Mouse (Mus musculus) heart, embryonic 16.5 days (tissue): ENCODE measurements around the gene Angptl6. TPM values are rescaled to one million over a fixed set of nuclear protein-coding genes. Genes with fewer than 3 reads are reported as not detected.
"Not testable (repeated sequence)": the region's sequence is repeated elsewhere in the genome, so short reads cannot be mapped to it uniquely, and the experiment has no call there.

Experiments used
- ATAC-seq: fragments of 200-750 bp; cut with Nextera tagmentation; replicated peaks from 2 replicates; pipeline ENCODE4 v1.8.0; 2017; ENCODE audit warnings: moderate number of reproducible peaks; ENCODE audit not compliant: insufficient read depth, low FRiP score; ENCODE audit errors: extremely low read depth
- H3K27ac ChIP-seq: fragments of 300-500 bp; sonication (generic); 2 replicates; pipeline ENCODE4 v1.5.1; 2014; ENCODE audit warnings: mild to moderate bottlenecking, low read length, control low read depth, moderate library complexity
- H3K27me3 ChIP-seq: fragments of 300-500 bp; sonication (generic); 2 replicates; pipeline ENCODE4 v1.6.1; 2014; ENCODE audit warnings: low read length, mixed read lengths; ENCODE audit not compliant: control insufficient read depth, insufficient read depth
- H3K36me3 ChIP-seq: fragments of 300-500 bp; sonication (generic); 2 replicates; pipeline ENCODE4 v1.6.1; 2014; ENCODE audit not compliant: control insufficient read depth, insufficient read depth
- H3K4me1 ChIP-seq: fragments of 300-500 bp; sonication (generic); 2 replicates; pipeline ENCODE4 v1.6.1; 2014; ENCODE audit warnings: low read length, mixed read lengths; ENCODE audit not compliant: control insufficient read depth, insufficient read depth
- H3K4me2 ChIP-seq: fragments of 300-500 bp; sonication (generic); 2 replicates; pipeline ENCODE4 v1.6.1; 2014; ENCODE audit warnings: low read depth, mild to moderate bottlenecking, control low read depth, low read length
- H3K4me3 ChIP-seq: fragments of 300-500 bp; sonication (generic); 2 replicates; pipeline ENCODE4 v1.5.1; 2014; ENCODE audit warnings: mild to moderate bottlenecking, control low read depth, low read length
- H3K9ac ChIP-seq: fragments of 300-500 bp; sonication (generic); 2 replicates; pipeline ENCODE4 v1.6.1; 2014; ENCODE audit warnings: low read length, control low read depth
- H3K9me3 ChIP-seq: fragments of 300-500 bp; sonication (generic); replicated peaks from 2 replicates; pipeline ENCODE4 v1.6.1; 2016; ENCODE audit warnings: low read length; ENCODE audit not compliant: control insufficient read depth
- WGBS: fragments of 180-500 bp; shearing (Covaris S2); extraction: QIAGEN DNeasy Blood & Tissue Kit; methylation state at CpG from one replicate; pipeline ENCODE4 v1.1.7; 2014; 5-methylcytosine and 5-hydroxymethylcytosine counted together
- polyA plus RNA-seq: library from polyadenylated mRNA; unstranded; fragments of >200 nt; fragmentation: Nextera tagmentation; extraction: Ambion mirVana; gene quantifications from 2 replicates; pipeline ENCODE4 v1.2.1, GENCODE M21; 2015

The Angptl6 gene
- polyA plus RNA-seq, 1 experiment from 2014 or later: 3.8 TPM

- H3K27me3 ChIP-seq: peaks cover 4% of the 10 kb centered on the region; the same call in 1 of the 2 replicates
- H3K4me2 ChIP-seq: no peak overlapping the region
- no peak overlapping the region for H3K27ac ChIP-seq
- no peaks in the 10 kb centered on the region for H3K4me1 ChIP-seq
- no peaks in the 10 kb centered on the region for H3K9me3 ChIP-seq
- no peaks in the 10 kb centered on the region for H3K36me3 ChIP-seq
- ATAC-seq: no peak
- no peak overlapping the region for H3K4me3 ChIP-seq
- WGBS: 11% methylated on average over 4 of the region's 4 CpGs
- H3K9ac ChIP-seq: no peak overlapping the region
These were observed 17.7 kb downstream of the Angptl6 start for GRCm38 (mm10) chr9:20861821-20862220.

DNA sequence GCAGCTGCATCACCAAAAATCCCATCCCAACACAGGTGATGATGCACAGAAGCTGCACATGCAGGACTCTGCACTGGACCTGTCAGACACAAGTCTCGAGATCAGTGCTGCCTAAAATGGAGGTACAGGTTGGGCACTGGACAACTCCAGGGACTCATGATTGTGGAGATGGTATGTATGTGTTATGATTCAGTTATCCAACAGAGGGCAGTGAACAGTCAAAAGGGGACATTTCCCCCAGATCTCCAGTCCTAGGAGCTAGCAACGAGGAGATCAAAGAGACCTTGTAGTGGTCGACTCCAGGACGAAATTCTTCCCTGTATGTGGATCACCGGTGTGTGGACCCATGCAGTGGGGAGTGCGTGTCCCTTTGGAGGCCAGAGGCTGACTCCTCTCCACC is 19.6 kb downstream of the Angptl6 start:
- no peak for ATAC-seq
- H3K4me2 ChIP-seq: no peak overlapping the region
- H3K4me1 ChIP-seq: no peaks in the 10 kb centered on the region
- peaks cover 4% of the 10 kb centered on the region; the same call in 1 of the 2 replicates for H3K27me3 ChIP-seq
- WGBS: 35% methylated on average over 6 of the region's 6 CpGs
- no peaks in the 10 kb centered on the region for H3K9me3 ChIP-seq
- no peak overlapping the region for H3K4me3 ChIP-seq
- no peak overlapping the region for H3K27ac ChIP-seq
- no peak overlapping the region for H3K9ac ChIP-seq
- H3K36me3 ChIP-seq: no peaks in the 10 kb centered on the region

DNA sequence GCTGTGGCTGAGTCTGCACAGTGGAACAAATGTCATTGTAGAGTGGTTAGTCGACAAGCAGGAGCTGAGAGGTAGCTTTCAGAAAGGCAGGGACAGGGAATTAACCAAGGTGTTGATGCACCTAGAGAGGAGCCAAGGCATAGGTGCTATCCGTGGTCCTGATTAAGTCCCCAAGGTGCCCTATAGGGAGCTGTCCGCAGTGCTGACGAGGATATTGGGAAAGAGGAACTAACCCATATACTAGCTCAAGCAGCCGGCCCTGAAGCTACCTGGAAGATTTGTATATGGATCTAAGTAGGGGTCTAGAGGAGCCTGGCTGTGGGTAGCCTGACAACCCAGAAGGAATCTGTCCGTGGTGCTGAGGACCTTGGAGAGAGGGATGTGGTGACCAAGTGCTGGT is 22.4 kb downstream of the Angptl6 start:
- ATAC-seq: no peak
- no peaks in the 10 kb centered on the region for H3K9me3 ChIP-seq
- peaks cover 4% of the 10 kb centered on the region; the same call in 1 of the 2 replicates for H3K27me3 ChIP-seq
- WGBS: 8% methylated on average over 6 of the region's 6 CpGs
- H3K36me3 ChIP-seq: no peaks in the 10 kb centered on the region
- H3K4me2 ChIP-seq: no peak overlapping the region
- no peaks in the 10 kb centered on the region for H3K4me1 ChIP-seq
- H3K27ac ChIP-seq: no peak overlapping the region
- H3K4me3 ChIP-seq: no peak overlapping the region
- no peak overlapping the region for H3K9ac ChIP-seq

GRCm38 (mm10) chr9:20850179-20850578 is 29.3 kb downstream of the Angptl6 start:
- Histone ChIP-seq H3K4me1 (no peaks in the 10 kb centered on the region), H3K4me3 (no peak overlapping the region), H3K4me2 (no peak overlapping the region), H3K27ac (no peak overlapping the region), H3K36me3 (no peaks in the 10 kb centered on the region), H3K9me3 (no peaks in the 10 kb centered on the region), H3K9ac (no peak overlapping the region), H3K27me3 (peaks cover 4% of the 10 kb centered on the region)
- 80% methylated on average over 2 of the region's 2 CpGs for WGBS
- ATAC-seq: no peak

GRCm38 (mm10) chr9:20842670-20843069 is 36.9 kb downstream of the Angptl6 start:
- no peak; the same call in 1 of the 2 replicates for ATAC-seq
- no peak overlapping the region for H3K4me2 ChIP-seq
- no peaks in the 10 kb centered on the region for H3K4me1 ChIP-seq
- no peaks in the 10 kb centered on the region for H3K9me3 ChIP-seq
- WGBS: 26% methylated on average over 2 of the region's 2 CpGs
- H3K4me3 ChIP-seq: no peak overlapping the region
- no peaks in the 10 kb centered on the region for H3K27me3 ChIP-seq
- no peak overlapping the region for H3K9ac ChIP-seq
- H3K36me3 ChIP-seq: no peaks in the 10 kb centered on the region
- no peak overlapping the region for H3K27ac ChIP-seq

GRCm38 (mm10) chr9:20842211-20842610 is 37.3 kb downstream of the Angptl6 start:
- ATAC-seq: no peak
- no peaks in the 10 kb centered on the region for H3K27me3 ChIP-seq
- 43% methylated on average over 4 of the region's 4 CpGs for WGBS

DNA sequence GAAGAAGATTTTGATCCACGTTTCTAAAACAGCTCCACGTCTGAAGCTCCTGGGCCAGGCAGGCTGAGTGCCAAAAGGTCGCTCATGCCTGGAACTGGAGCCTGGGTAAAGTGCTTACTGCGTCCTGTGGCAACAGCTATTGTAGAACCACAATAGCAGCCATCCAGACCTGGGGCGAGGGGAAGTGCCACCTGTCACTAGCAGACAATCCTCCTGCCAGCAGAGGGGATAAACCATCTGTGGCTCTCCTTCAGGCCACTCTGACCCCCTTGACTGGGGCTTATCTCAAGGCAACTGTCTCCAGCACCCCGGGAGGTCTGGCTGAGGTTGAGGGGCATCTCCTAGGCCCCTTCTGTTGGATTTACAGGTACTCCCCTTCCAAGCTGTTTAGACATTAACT is 40.6 kb downstream of the Angptl6 start:
- no peak for ATAC-seq
- Histone ChIP-seq H3K4me2 (no peak overlapping the region), H3K9me3 (no peaks in the 10 kb centered on the region), H3K4me1 (no peaks in the 10 kb centered on the region), H3K4me3 (no peak overlapping the region), H3K36me3 (no peaks in the 10 kb centered on the region), H3K27ac (no peak overlapping the region), H3K9ac (no peak overlapping the region), H3K27me3 (peaks cover 2% of the 10 kb centered on the region; the same call in 1 of the 2 replicates)
- WGBS: 50% methylated on average over 6 of the region's 6 CpGs

More at GRCm38 (mm10) chr9:20842211-20842610, 37.3 kb downstream of the Angptl6 start:
- Histone ChIP-seq H3K36me3 (no peaks in the 10 kb centered on the region), H3K4me1 (no peaks in the 10 kb centered on the region), H3K9me3 (no peaks in the 10 kb centered on the region), H3K4me2 (no peak overlapping the region), H3K9ac (no peak overlapping the region), H3K4me3 (no peak overlapping the region), H3K27ac (no peak overlapping the region)

DNA sequence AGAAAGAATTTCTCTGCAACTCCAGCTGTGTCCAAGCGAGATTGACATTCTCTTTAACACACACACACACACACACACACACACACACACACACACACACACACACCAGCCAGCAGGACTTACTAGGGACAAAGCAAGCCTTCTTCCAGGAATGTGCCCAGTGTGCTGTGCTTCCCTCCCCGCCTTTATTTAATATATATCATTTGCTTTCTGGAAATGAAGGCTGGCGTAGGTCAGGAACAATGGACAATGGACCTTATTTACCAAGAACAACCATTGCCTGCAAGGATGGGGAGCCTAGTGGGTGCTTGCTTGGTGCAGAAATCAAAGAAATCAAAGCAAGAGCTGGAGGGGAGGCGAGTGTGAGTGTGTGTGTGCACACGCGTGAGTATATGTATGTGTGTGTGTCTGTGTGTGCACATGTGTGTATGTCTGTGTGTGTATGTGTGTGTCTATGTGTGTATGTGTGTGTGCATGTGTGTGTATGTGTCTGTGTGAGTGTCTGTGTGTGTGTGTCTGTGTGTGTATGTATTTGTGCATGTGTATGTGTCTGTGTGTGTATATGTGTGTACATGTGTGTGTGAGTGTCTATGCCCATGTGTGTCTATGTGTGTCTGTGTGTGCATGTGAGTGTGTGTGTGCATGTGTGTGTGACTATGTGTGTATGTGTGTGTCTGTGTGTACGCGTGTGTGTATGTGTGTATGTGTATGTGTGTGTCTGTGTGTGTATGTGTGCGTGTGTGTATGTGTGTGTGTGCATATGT is 42.2 kb downstream of the Angptl6 start:
- H3K27ac ChIP-seq: no peak overlapping the region
- no peaks in the 10 kb centered on the region for H3K4me1 ChIP-seq
- ATAC-seq: no peak
- no peak overlapping the region for H3K9ac ChIP-seq
- H3K4me3 ChIP-seq: no peak overlapping the region
- H3K4me2 ChIP-seq: no peak overlapping the region
- no peaks in the 10 kb centered on the region for H3K9me3 ChIP-seq
- 75% methylated on average over 9 of the region's 9 CpGs for WGBS
- H3K27me3 ChIP-seq: peaks cover 14% of the 10 kb centered on the region
- H3K36me3 ChIP-seq: no peaks in the 10 kb centered on the region

- H3K4me3 ChIP-seq, ATAC-seq, H3K27ac ChIP-seq, H3K36me3 ChIP-seq, H3K9me3 ChIP-seq, H3K9ac ChIP-seq, H3K4me2 ChIP-seq, H3K4me1 ChIP-seq: not testable (repeated sequence)
- WGBS: 90% methylated on average over 11 of the region's 11 CpGs
- peaks cover 14% of the 10 kb centered on the region for H3K27me3 ChIP-seq
These were observed 44.0 kb downstream of the Angptl6 start for GRCm38 (mm10) chr9:20835431-20835954.
